Mouse (Mus musculus): ENCODE results near the gene Exoc6b.

DNA sequence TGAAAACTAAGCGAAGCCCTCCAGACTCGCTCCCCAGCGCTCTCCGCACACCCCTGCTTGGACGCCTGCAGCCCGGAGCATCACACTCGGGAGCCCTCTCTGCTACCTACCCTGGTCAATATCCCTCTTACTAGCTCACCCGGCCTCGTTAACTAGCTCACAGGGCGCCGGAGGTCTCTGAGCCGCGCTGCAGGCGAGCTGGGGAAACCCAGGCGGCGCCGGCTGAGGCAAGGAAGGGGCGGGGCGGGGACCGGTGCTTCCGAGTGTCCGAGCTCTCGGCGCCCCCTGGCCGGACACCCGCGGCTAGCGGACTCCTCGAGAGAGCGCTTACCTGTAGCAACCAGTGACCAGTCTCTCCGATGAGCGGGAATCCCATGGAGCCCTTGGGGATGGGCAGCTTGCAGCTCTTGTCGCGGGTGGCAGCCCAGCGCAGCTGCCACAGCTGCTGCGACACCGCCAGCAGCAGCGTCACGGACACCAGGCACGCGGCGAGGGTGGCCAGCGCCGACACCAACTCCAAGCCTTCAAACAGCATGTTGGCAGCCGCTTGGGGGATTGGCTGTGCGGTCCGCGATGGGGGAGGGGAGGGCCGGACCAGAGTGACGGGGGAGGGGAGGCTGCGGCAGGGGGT, 481.7 kb downstream of the Exoc6b start:
- TF ChIP-seq MAX (IDR thresholded peaks at IDR 0.05; ENCODE audit: low read depth) (no peak), E2F4 (IDR thresholded peaks at IDR 0.05; ENCODE audit: insufficient read depth) (no peak), TCF12 (IDR thresholded peaks at IDR 0.05; ENCODE audit: insufficient read depth, poor library complexity, severe bottlenecking) (no peak), POLR2A (IDR thresholded peaks at IDR 0.05; ENCODE audit: insufficient read length, low read depth) (no peak), SRF (IDR thresholded peaks at IDR 0.05; ENCODE audit: control insufficient read depth, insufficient read length, low read depth) (no peak), POLR2AphosphoS2 (IDR thresholded peaks at IDR 0.05; ENCODE audit: insufficient read length, low read depth) (no peak), REST (IDR thresholded peaks at IDR 0.05; ENCODE audit: insufficient read depth, insufficient read length) (no peak), USF1 (IDR thresholded peaks at IDR 0.05; ENCODE audit: low read depth) (no peak)

Measured in myocyte (in vitro differentiated cells).